In genomic region chr6:18302105-18302504, GRCm38 (mm10) we compare ENCODE assay signal across 20 mouse cellular contexts.
"Had no signal": no experiment of that assay in that cellular context is flagged by ENCODE, and none has a peak within 500 bp of the region (broad histone marks: within the 10 kb centered on the region; RNA-seq: fewer than 3 reads in every experiment).

No protein-coding gene starts in this region.

- H3K9me3 ChIP-seq: liver, embryonic 13.5 days; liver, embryonic 15.5 days; midbrain, embryonic 10.5 days; midbrain, embryonic 12.5 days; neural tube, embryonic 13.5 days; neural tube, embryonic 15.5 days had no signal

- ATAC-seq: midbrain, embryonic 16.5 days had no signal

- H3K4me1 ChIP-seq: liver, embryonic 15.5 days; midbrain, embryonic 10.5 days; midbrain, embryonic 12.5 days; neural tube, embryonic 13.5 days; neural tube, embryonic 15.5 days had no signal

- DNase-seq: liver, embryonic 13.5 days; lung, adult 2 months; lung, postnatal 14 days; lung, postnatal 4 days; midbrain, embryonic 14.5 days; retina, postnatal 1 day; right cerebral cortex, adult 18-20 months; right cerebral cortex, postnatal 25 days; right cerebral cortex, postnatal 4 days; spleen, adult 18-20 months; thymus, adult 18-20 months; thymus, postnatal 14 days; thymus, postnatal 36 days had no signal

- H3K36me3 ChIP-seq: liver, embryonic 13.5 days; liver, embryonic 15.5 days; midbrain, embryonic 10.5 days; midbrain, embryonic 12.5 days; neural tube, embryonic 13.5 days; neural tube, embryonic 15.5 days had no signal

- H3K27me3 ChIP-seq: liver, embryonic 13.5 days; liver, embryonic 15.5 days; midbrain, embryonic 12.5 days; neural tube, embryonic 13.5 days; neural tube, embryonic 15.5 days had no signal

- H3K4me3 ChIP-seq: liver, embryonic 13.5 days; liver, embryonic 15.5 days; midbrain, embryonic 10.5 days; midbrain, embryonic 12.5 days; myocyte; neural tube, embryonic 13.5 days; neural tube, embryonic 15.5 days had no signal

- H3K9ac ChIP-seq: liver, embryonic 13.5 days; liver, embryonic 15.5 days; midbrain, embryonic 12.5 days; neural tube, embryonic 13.5 days; neural tube, embryonic 15.5 days had no signal

- H3K27ac ChIP-seq: liver, embryonic 13.5 days; liver, embryonic 15.5 days; midbrain, embryonic 10.5 days; midbrain, embryonic 12.5 days; neural tube, embryonic 13.5 days; neural tube, embryonic 15.5 days had no signal

- H3K4me2 ChIP-seq: liver, embryonic 13.5 days; liver, embryonic 15.5 days; midbrain, embryonic 12.5 days; neural tube, embryonic 13.5 days; neural tube, embryonic 15.5 days had no signal
